Mouse (Mus musculus) olfactory bulb, adult 2 months (tissue): ENCODE measurements around the gene D630039A03Rik. TPM values are rescaled to one million over a fixed set of nuclear protein-coding genes. Genes with fewer than 3 reads are reported as not detected.

Experiments used
- H3K27ac ChIP-seq: fragments of 200-500 bp; 2 replicates; pipeline ENCODE4 v1.5.1; 2012; ENCODE audit warnings: low read depth, low read length; ENCODE audit not compliant: insufficient read depth
- H3K4me1 ChIP-seq: fragments of 200-500 bp; 2 replicates; pipeline ENCODE4 v1.6.1; 2012; ENCODE audit warnings: low read length; ENCODE audit not compliant: control insufficient read depth, insufficient read depth
- H3K4me3 ChIP-seq: fragments of 200-500 bp; 2 replicates; pipeline ENCODE4 v1.5.1; 2012; ENCODE audit warnings: mild to moderate bottlenecking, low read depth, low read length, moderate library complexity; ENCODE audit not compliant: insufficient read depth
- CTCF ChIP-seq: fragments of 200-500 bp; IDR thresholded peaks from 2 replicates; pipeline ENCODE4 v1.5.1; 2012; ENCODE audit warnings: low read depth, mild to moderate bottlenecking, low read length, moderate library complexity; ENCODE audit not compliant: insufficient read depth
- POLR2A ChIP-seq: fragments of 200-500 bp; IDR thresholded peaks from 2 replicates; pipeline ENCODE4 v1.6.1; 2012; ENCODE audit warnings: mild to moderate bottlenecking, low read depth, low read length, moderate library complexity; ENCODE audit not compliant: insufficient read depth
- WGBS: fragments of 180-500 bp; shearing (Covaris S2); methylation state at CpG from one replicate; pipeline ENCODE4 v1.1.7; 2018; 5-methylcytosine and 5-hydroxymethylcytosine counted together
- polyA plus RNA-seq: library from polyadenylated mRNA; stranded (reverse); fragments of >200 nt; gene quantifications from 2 replicates; pipeline ENCODE4 v1.2.4, GENCODE M21; 2012; ENCODE audit warnings: low replicate concordance; ENCODE audit not compliant: missing spikeins, insufficient read depth, insufficient read length

D630039A03Rik gene
- polyA plus RNA-seq, 1 experiment = not detected

- Histone ChIP-seq H3K4me3 (no peak overlapping the region), H3K4me1 (peaks cover 7% of the 10 kb centered on the region), H3K27ac (no peak overlapping the region)
- TF ChIP-seq POLR2A (no peak), CTCF (no peak)
- WGBS = 91% methylated on average over 3 of the region's 3 CpGs
These were observed 31.6 kb downstream of the D630039A03Rik start for GRCm38 (mm10) chr4:57884511-57884910.

DNA sequence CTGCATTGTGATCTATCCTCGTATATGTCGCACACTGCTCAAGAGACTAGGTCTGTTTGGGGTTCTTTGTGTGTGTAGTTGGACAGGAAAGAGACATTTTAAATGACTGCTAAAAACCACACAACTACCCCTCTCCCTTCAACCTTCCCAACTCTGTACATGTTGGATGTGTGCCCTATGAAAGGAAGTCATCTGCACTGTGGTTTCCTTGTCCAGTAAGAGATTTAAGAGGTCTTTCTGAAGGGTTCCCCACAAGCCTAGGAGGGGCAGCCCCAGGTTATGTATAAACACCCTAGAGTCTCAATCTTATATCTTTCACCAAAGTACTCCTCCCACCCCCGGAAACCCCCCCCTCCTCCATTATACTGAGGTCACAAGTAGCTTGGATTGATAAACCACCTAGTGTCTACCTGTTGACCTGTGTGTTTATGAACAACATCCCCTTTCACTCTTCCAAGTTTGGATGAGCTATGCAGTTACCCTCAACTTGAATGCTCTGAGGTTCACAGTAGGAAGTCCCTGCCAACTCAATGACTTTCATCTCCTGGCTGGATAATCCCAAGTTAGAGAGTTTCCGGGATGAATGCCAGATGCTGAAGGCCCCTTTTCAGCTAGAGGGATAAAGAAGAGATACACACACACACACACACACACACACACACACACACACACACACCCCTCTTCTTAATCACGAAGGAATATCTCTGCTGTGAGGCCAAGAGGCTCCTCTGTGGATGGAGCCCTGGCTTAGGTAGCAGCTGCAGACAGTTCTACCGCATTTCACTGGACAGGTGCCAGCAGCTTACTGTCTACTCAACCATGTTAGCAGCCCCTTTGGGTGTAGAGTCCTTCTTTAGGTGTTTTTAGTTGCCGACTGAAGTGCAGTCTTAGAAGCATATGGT lies 32.3 kb downstream of the D630039A03Rik start:
- Histone ChIP-seq H3K4me1 (peaks cover 7% of the 10 kb centered on the region), H3K4me3 (no peak overlapping the region), H3K27ac (no peak overlapping the region)
- TF ChIP-seq CTCF (no peak), POLR2A (no peak)
- WGBS = 63% methylated on average over 7 of the region's 7 CpGs

- WGBS = 20% methylated on average over 6 of the region's 6 CpGs
- TF ChIP-seq CTCF (peak; percentile 68), POLR2A (no peak)
- no peak overlapping the region for H3K27ac ChIP-seq
- H3K4me1 ChIP-seq = peaks cover 2% of the 10 kb centered on the region; the same call in 1 of the 2 replicates
- no peak overlapping the region for H3K4me3 ChIP-seq
These were observed 36.2 kb downstream of the D630039A03Rik start for GRCm38 (mm10) chr4:57879804-57880357.

DNA sequence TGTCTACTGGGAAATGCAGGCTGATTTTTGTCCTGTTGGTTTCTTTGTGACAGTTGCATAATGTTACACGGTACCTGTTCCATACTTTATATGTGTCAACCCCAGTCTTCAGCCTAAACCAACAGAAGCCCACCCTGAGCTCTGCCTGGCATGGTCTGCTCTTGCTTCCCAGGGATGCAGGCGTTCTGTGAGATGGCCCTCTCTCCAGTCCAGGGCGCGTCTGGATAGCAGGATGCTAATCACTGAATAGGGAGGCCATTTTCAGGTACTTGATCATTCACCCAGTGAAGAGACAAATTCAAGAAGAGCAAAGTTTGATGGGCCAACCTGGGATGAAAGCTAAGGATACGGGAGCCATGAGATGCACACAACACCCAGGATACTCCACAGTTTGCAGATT lies 37.0 kb downstream of the D630039A03Rik start:
- Histone ChIP-seq H3K4me1 (peaks cover 2% of the 10 kb centered on the region; the same call in 1 of the 2 replicates), H3K4me3 (no peak overlapping the region), H3K27ac (no peak overlapping the region)
- WGBS = 95% methylated on average over 5 of the region's 5 CpGs
- TF ChIP-seq POLR2A = no peak
- no peak for TF ChIP-seq CTCF

GRCm38 (mm10) chr4:57867454-57867853 lies 48.6 kb downstream of the D630039A03Rik start:
- 30% methylated on average over 10 of the region's 10 CpGs for WGBS
- TF ChIP-seq CTCF = no peak
- TF ChIP-seq POLR2A = no peak
- Histone ChIP-seq H3K4me1 (peaks cover 7% of the 10 kb centered on the region; the same call in 1 of the 2 replicates), H3K4me3 (no peak overlapping the region), H3K27ac (no peak overlapping the region)

GRCm38 (mm10) chr4:57866990-57867389 lies 49.1 kb downstream of the D630039A03Rik start:
- 13% methylated on average over 9 of the region's 9 CpGs for WGBS
- TF ChIP-seq POLR2A (no peak), CTCF (no peak)
- peaks cover 6% of the 10 kb centered on the region; the same call in 1 of the 2 replicates for H3K4me1 ChIP-seq
- H3K4me3 ChIP-seq = no peak overlapping the region
- H3K27ac ChIP-seq = peak overlapping the region; percentile 73; the same call in 1 of the 2 replicates

- no peak overlapping the region for H3K4me3 ChIP-seq
- H3K27ac ChIP-seq = peak overlapping the region; percentile 16; the same call in 1 of the 2 replicates
- H3K4me1 ChIP-seq = peaks cover 4% of the 10 kb centered on the region; the same call in 1 of the 2 replicates
- TF ChIP-seq CTCF (no peak), POLR2A (no peak)
- 38% methylated on average over 2 of the region's 2 CpGs for WGBS
These were observed 50.0 kb downstream of the D630039A03Rik start for GRCm38 (mm10) chr4:57866088-57866487.

- Histone ChIP-seq H3K4me3 (no peak overlapping the region), H3K27ac (no peak overlapping the region), H3K4me1 (peaks cover 4% of the 10 kb centered on the region; the same call in 1 of the 2 replicates)
- 75% methylated on average over 9 of the region's 9 CpGs for WGBS
- TF ChIP-seq CTCF = no peak
- no peak for TF ChIP-seq POLR2A
These were observed 53.7 kb downstream of the D630039A03Rik start for GRCm38 (mm10) chr4:57862269-57862986.
